Mouse (Mus musculus) cortical plate, adult 2 months (tissue): ENCODE data around the gene Cdk5r2.
A peak's percentile ranks its signal among the peaks of the same experiment; 100 is the strongest.

ENCODE experiments used
- CTCF ChIP-seq: fragments of 200-500 bp; IDR thresholded peaks from 2 replicates; pipeline ENCODE4 v1.5.1; 2011; ENCODE audit warnings: mild to moderate bottlenecking, control low read depth, low read length; ENCODE audit not compliant: insufficient read depth; ENCODE audit errors: extremely low read depth
- POLR2A ChIP-seq: fragments of 200-500 bp; IDR thresholded peaks from 2 replicates; pipeline ENCODE4 v1.6.1; 2011; ENCODE audit warnings: mild to moderate bottlenecking, low read length, control low read depth; ENCODE audit not compliant: insufficient read depth; ENCODE audit errors: extremely low read depth

GRCm38 (mm10) chr1:74830061-74830460, 24.7 kb upstream of the Cdk5r2 start:
- no peak for TF ChIP-seq CTCF
- peak; percentile 38; the same call in 1 of the 2 replicates for TF ChIP-seq POLR2A
